24 mouse cellular contexts compared by ENCODE assay signal in the genomic region with DNA sequence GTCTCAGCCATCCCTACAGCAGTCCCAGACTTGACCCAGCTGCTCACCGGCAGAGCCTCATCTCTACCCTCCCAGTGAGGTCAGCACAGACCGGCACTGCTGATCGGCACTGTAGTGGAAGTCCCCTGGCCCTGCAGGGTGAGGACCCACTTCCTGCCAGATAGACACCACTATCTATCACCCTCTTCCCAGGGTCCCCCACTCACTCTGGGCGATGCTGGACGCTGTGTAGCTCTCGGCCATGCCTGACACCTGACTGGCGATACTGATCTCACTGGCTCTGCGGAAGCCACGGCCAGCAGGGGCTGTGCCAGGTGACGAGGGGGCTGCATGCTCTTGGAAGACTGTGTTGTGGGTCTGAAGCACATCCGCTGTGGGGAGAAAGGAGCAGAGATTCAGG. TPM values are rescaled to one million over a fixed set of nuclear protein-coding genes. Genes with fewer than 3 reads are reported as not detected.
DNase-seq lines count a peak whose midpoint lies in the region; ATAC-seq lines count a peak whose summit lies in the region.
"Had no signal": no experiment of that assay in that cellular context is flagged by ENCODE, and none has a peak within 500 bp of the region (broad histone marks: within the 10 kb centered on the region; RNA-seq: fewer than 3 reads in every experiment).

No protein-coding gene starts in this region.

- H3K4me2 ChIP-seq in forebrain, embryonic 11.5 days (ENCODE audit: low read depth, low read length, severe bottlenecking): no peak overlapping the region
- H3K4me2 ChIP-seq in hindbrain, embryonic 13.5 days: no peak overlapping the region
- no peak overlapping the region for H3K4me2 ChIP-seq in hindbrain, embryonic 12.5 days (replicated peaks)
- H3K4me2 ChIP-seq: embryonic facial prominence, embryonic 12.5 days; forebrain, embryonic 15.5 days had no signal

- peaks cover 95% of the 10 kb centered on the region for H3K36me3 ChIP-seq in forebrain, embryonic 10.5 days (replicated peaks)
- H3K36me3 ChIP-seq in forebrain, embryonic 11.5 days (ENCODE audit: control insufficient read depth, insufficient read depth, low read length): no peaks in the 10 kb centered on the region; the same call in 1 of the 2 replicates
- peaks cover 98% of the 10 kb centered on the region for H3K36me3 ChIP-seq in heart, embryonic 10.5 days
- H3K36me3 ChIP-seq in hindbrain, embryonic 13.5 days: peaks cover 99% of the 10 kb centered on the region
- H3K36me3 ChIP-seq in hindbrain, embryonic 12.5 days: peaks cover 76% of the 10 kb centered on the region

- no peaks in the 10 kb centered on the region for H3K27me3 ChIP-seq in forebrain, embryonic 10.5 days (ENCODE audit: poor library complexity, severe bottlenecking)
- no peaks in the 10 kb centered on the region for H3K27me3 ChIP-seq in forebrain, embryonic 11.5 days (ENCODE audit: control insufficient read depth, insufficient read depth, low read length)
- H3K27me3 ChIP-seq in heart, embryonic 10.5 days (ENCODE audit: insufficient read depth, poor library complexity, severe bottlenecking): no peaks in the 10 kb centered on the region
- no peaks in the 10 kb centered on the region for H3K27me3 ChIP-seq in hindbrain, embryonic 13.5 days
- no peaks in the 10 kb centered on the region for H3K27me3 ChIP-seq in hindbrain, embryonic 12.5 days
- H3K27me3 ChIP-seq: CH12.LX; embryonic facial prominence, embryonic 12.5 days; forebrain, embryonic 15.5 days; Patski had no signal

- no peak overlapping the region for H3K9ac ChIP-seq in forebrain, embryonic 11.5 days (ENCODE audit: low read length)
- peak overlapping the region; percentile 39; the same call in 1 of the 2 replicates for H3K9ac ChIP-seq in hindbrain, embryonic 13.5 days
- no peak overlapping the region for H3K9ac ChIP-seq in hindbrain, embryonic 12.5 days
- H3K9ac ChIP-seq: embryonic facial prominence, embryonic 12.5 days; forebrain, embryonic 15.5 days; forebrain, postnatal 0 days had no signal

- no peaks in the 10 kb centered on the region for H3K9me3 ChIP-seq in forebrain, embryonic 10.5 days
- H3K9me3 ChIP-seq in forebrain, embryonic 11.5 days (ENCODE audit: control insufficient read depth, low read length): no peaks in the 10 kb centered on the region
- no peaks in the 10 kb centered on the region for H3K9me3 ChIP-seq in heart, embryonic 10.5 days
- no peaks in the 10 kb centered on the region for H3K9me3 ChIP-seq in hindbrain, embryonic 13.5 days
- no peaks in the 10 kb centered on the region for H3K9me3 ChIP-seq in hindbrain, embryonic 12.5 days (replicated peaks)
- H3K9me3 ChIP-seq: embryonic facial prominence, embryonic 10.5 days; embryonic facial prominence, embryonic 12.5 days; forebrain, embryonic 15.5 days; G1E had no signal

- H3K27ac ChIP-seq in forebrain, embryonic 10.5 days: 0 out of 2 replicates have a peak overlapping the region, but pooled peaks have one; percentile 11
- no peak overlapping the region for H3K27ac ChIP-seq in forebrain, embryonic 11.5 days (ENCODE audit: low read depth, low read length)
- H3K27ac ChIP-seq in heart, embryonic 10.5 days: no peak overlapping the region
- no peak overlapping the region for H3K27ac ChIP-seq in hindbrain, embryonic 13.5 days
- no peak overlapping the region for H3K27ac ChIP-seq in hindbrain, embryonic 12.5 days
- H3K27ac ChIP-seq: embryonic facial prominence, embryonic 10.5 days; embryonic facial prominence, embryonic 12.5 days; forebrain, embryonic 15.5 days had no signal

- 92% methylated on average over 11 of the region's 11 CpGs for WGBS in forebrain, embryonic 10.5 days
- WGBS in forebrain, embryonic 11.5 days: 93% methylated on average over 11 of the region's 11 CpGs
- WGBS in heart, embryonic 10.5 days: 79% methylated on average over 11 of the region's 11 CpGs
- WGBS in hindbrain, embryonic 13.5 days: 90% methylated on average over 11 of the region's 11 CpGs
- 89% methylated on average over 11 of the region's 11 CpGs for WGBS in hindbrain, embryonic 12.5 days

- no peak for DNase-seq in forebrain, embryonic 10.5 days (ENCODE audit: extremely low spot score, low spot score)
- no peak for DNase-seq in forebrain, embryonic 11.5 days (ENCODE audit: low spot score)
- DNase-seq in heart, adult 11 months: peak; percentile 91
- DNase-seq in heart, embryonic 10.5 days (ENCODE audit: low spot score): no peak
- DNase-seq: adrenal gland, adult 8-10 months; adrenal gland, postnatal 14 days; adrenal gland, postnatal 36 days; B cell, adult 2 months; cerebellum, adult 11-12 months; cerebellum, adult 2 months; cerebellum, adult 9-10 months; cerebellum, postnatal 10 days; cerebellum, postnatal 25 days; forebrain, postnatal 0 days had no signal

- no peak for ATAC-seq in forebrain, embryonic 11.5 days (replicated peaks; ENCODE audit: low FRiP score)
- no peak for ATAC-seq in hindbrain, embryonic 13.5 days (ENCODE audit: low FRiP score)
- no peak for ATAC-seq in hindbrain, embryonic 12.5 days (ENCODE audit: low FRiP score)
- ATAC-seq: activated CD4-positive, CD25-positive, alpha-beta regulatory T cell, adult 4 months; CD4-positive, CD25-positive, alpha-beta regulatory T cell, adult 4 months; forebrain, embryonic 15.5 days; forebrain, postnatal 0 days; Patski had no signal

- H3K4me3 ChIP-seq in forebrain, embryonic 10.5 days: no peak overlapping the region
- no peak overlapping the region for H3K4me3 ChIP-seq in forebrain, embryonic 11.5 days (ENCODE audit: low read depth, low read length)
- no peak overlapping the region for H3K4me3 ChIP-seq in heart, embryonic 10.5 days
- no peak overlapping the region for H3K4me3 ChIP-seq in hindbrain, embryonic 13.5 days
- no peak overlapping the region for H3K4me3 ChIP-seq in hindbrain, embryonic 12.5 days
- H3K4me3 ChIP-seq: embryonic facial prominence, embryonic 10.5 days; embryonic facial prominence, embryonic 12.5 days; forebrain, embryonic 15.5 days had no signal

- H3K4me1 ChIP-seq in forebrain, embryonic 10.5 days: no peaks in the 10 kb centered on the region
- H3K4me1 ChIP-seq in forebrain, embryonic 11.5 days (replicated peaks; ENCODE audit: control insufficient read depth, insufficient read depth, low read length): no peaks in the 10 kb centered on the region
- peaks cover 20% of the 10 kb centered on the region; the same call in 1 of the 2 replicates for H3K4me1 ChIP-seq in heart, embryonic 10.5 days
- H3K4me1 ChIP-seq in hindbrain, embryonic 13.5 days (replicated peaks): no peaks in the 10 kb centered on the region
- H3K4me1 ChIP-seq in hindbrain, embryonic 12.5 days: no peaks in the 10 kb centered on the region
- H3K4me1 ChIP-seq: embryonic facial prominence, embryonic 12.5 days; forebrain, embryonic 15.5 days had no signal

RNA-seq across cellular contexts. Expression of a gene that starts 9.2 kb away (rescaled TPM):
- polyA plus RNA-seq in forebrain, embryonic 10.5 days (2016; fragmentation: Nextera tagmentation; extraction: Ambion mirVana): 136 and 140 TPM in 2 replicates
- polyA plus RNA-seq in forebrain, embryonic 11.5 days (2014; fragmentation: Nextera tagmentation; extraction: Ambion mirVana): 108 and 110 TPM in 2 replicates
- polyA plus RNA-seq in heart, embryonic 10.5 days (2016; fragmentation: Nextera tagmentation; extraction: Ambion mirVana): 86.9 and 116 TPM in 2 replicates
- 71.7 and 75.1 TPM in 2 replicates for polyA plus RNA-seq in hindbrain, embryonic 13.5 days (2015; fragmentation: Nextera tagmentation; extraction: Ambion mirVana)
- 86.4 and 88.8 TPM in 2 replicates for polyA plus RNA-seq in hindbrain, embryonic 12.5 days (2016; fragmentation: Nextera tagmentation; extraction: Ambion mirVana)

RNA-seq across cellular contexts. Expression of a gene that starts 13.0 kb away (rescaled TPM):
- polyA plus RNA-seq in forebrain, embryonic 10.5 days (2016; fragmentation: Nextera tagmentation; extraction: Ambion mirVana): 16.8 and 17.8 TPM in 2 replicates
- 14.5 and 15.8 TPM in 2 replicates for polyA plus RNA-seq in forebrain, embryonic 11.5 days (2014; fragmentation: Nextera tagmentation; extraction: Ambion mirVana)
- 19.6 and 20.1 TPM in 2 replicates for polyA plus RNA-seq in heart, embryonic 10.5 days (2016; fragmentation: Nextera tagmentation; extraction: Ambion mirVana)
- polyA plus RNA-seq in hindbrain, embryonic 13.5 days (2015; fragmentation: Nextera tagmentation; extraction: Ambion mirVana): 29.4 and 34.0 TPM in 2 replicates
- 19.6 and 25.7 TPM in 2 replicates for polyA plus RNA-seq in hindbrain, embryonic 12.5 days (2016; fragmentation: Nextera tagmentation; extraction: Ambion mirVana)

RNA-seq across cellular contexts. Expression of a gene that starts 29.5 kb away (rescaled TPM):
- 0.52 and 0.65 TPM in 2 replicates for polyA plus RNA-seq in forebrain, embryonic 10.5 days (2016; fragmentation: Nextera tagmentation; extraction: Ambion mirVana)
- polyA plus RNA-seq in forebrain, embryonic 11.5 days (2014; fragmentation: Nextera tagmentation; extraction: Ambion mirVana): 1.6 and 1.7 TPM in 2 replicates
- 0.89 and 2.4 TPM in 2 replicates for polyA plus RNA-seq in heart, embryonic 10.5 days (2016; fragmentation: Nextera tagmentation; extraction: Ambion mirVana)
- polyA plus RNA-seq in hindbrain, embryonic 13.5 days (2015; fragmentation: Nextera tagmentation; extraction: Ambion mirVana): 7.1 and 8.3 TPM in 2 replicates
- 3.7 and 3.8 TPM in 2 replicates for polyA plus RNA-seq in hindbrain, embryonic 12.5 days (2016; fragmentation: Nextera tagmentation; extraction: Ambion mirVana)
